Mouse (Mus musculus) kidney, adult 9 months (tissue): ENCODE measurements at regions not wholly inside any gene's neighbourhood (a gene's known extent, or its start where the extent isn't known, plus 50 kb on each side); places are given as distances from the start of the nearest gene placed in this dataset.

ENCODE experiments used
- DNase-seq: peaks from one replicate; pipeline ENCODE4 v3.0.0; 2022

GRCm38 (mm10) chr13:35383624-35384018, 276.0 kb upstream of the Cdyl start:
- DNase-seq: no peak

GRCm38 (mm10) chr13:35388380-35388779, 271.3 kb upstream of the Cdyl start:
- DNase-seq: no peak

- no peak for DNase-seq
Observed at GRCm38 (mm10) chr13:35389781-35390525, 269.7 kb upstream of the Cdyl start.

- no peak for DNase-seq
Observed at GRCm38 (mm10) chr13:35390526-35390880, 269.1 kb upstream of the Cdyl start.

GRCm38 (mm10) chr13:35392167-35392566, 267.5 kb upstream of the Cdyl start:
- DNase-seq: no peak

GRCm38 (mm10) chr13:35395192-35395591, 264.4 kb upstream of the Cdyl start:
- no peak for DNase-seq

GRCm38 (mm10) chr13:35395630-35396029, 264.0 kb upstream of the Cdyl start:
- DNase-seq: no peak

GRCm38 (mm10) chr13:35397166-35397565, 262.5 kb upstream of the Cdyl start:
- DNase-seq: no peak

- DNase-seq: no peak
Observed at GRCm38 (mm10) chr13:35398192-35398591, 261.4 kb upstream of the Cdyl start.

- DNase-seq: no peak
Observed at GRCm38 (mm10) chr13:35402856-35403255, 256.8 kb upstream of the Cdyl start.

- no peak for DNase-seq
Observed at GRCm38 (mm10) chr13:35404428-35404827, 255.2 kb upstream of the Cdyl start.

GRCm38 (mm10) chr13:35405384-35405783, 254.2 kb upstream of the Cdyl start:
- no peak for DNase-seq

- DNase-seq: no peak
Observed at GRCm38 (mm10) chr13:35417500-35417899, 242.1 kb upstream of the Cdyl start.

GRCm38 (mm10) chr13:35420076-35420475, 239.6 kb upstream of the Cdyl start:
- DNase-seq: no peak

- DNase-seq: no peak
Observed at GRCm38 (mm10) chr13:35426061-35426460, 233.6 kb upstream of the Cdyl start.

- DNase-seq: no peak
Observed at GRCm38 (mm10) chr13:35435173-35435572, 224.5 kb upstream of the Cdyl start.

GRCm38 (mm10) chr13:35447661-35448060, 212.0 kb upstream of the Cdyl start:
- DNase-seq: no peak

- no peak for DNase-seq
Observed at GRCm38 (mm10) chr13:35452420-35452819, 207.2 kb upstream of the Cdyl start.

- DNase-seq: no peak
Observed at GRCm38 (mm10) chr13:35453222-35453914, 206.3 kb upstream of the Cdyl start.

GRCm38 (mm10) chr13:35460051-35460450, 199.6 kb upstream of the Cdyl start:
- DNase-seq: no peak

- no peak for DNase-seq
Observed at GRCm38 (mm10) chr13:35463231-35463630, 196.4 kb upstream of the Cdyl start.

- no peak for DNase-seq
Observed at GRCm38 (mm10) chr13:35463850-35464249, 195.8 kb upstream of the Cdyl start.

GRCm38 (mm10) chr13:35469361-35470198, 190.1 kb upstream of the Cdyl start:
- peak; percentile 13 for DNase-seq

GRCm38 (mm10) chr13:35478226-35478625, 181.4 kb upstream of the Cdyl start:
- no peak for DNase-seq
